Mouse (Mus musculus): Measurements from ENCODE around the gene Mlf2. TPM values are rescaled to one million over a fixed set of nuclear protein-coding genes. Genes with fewer than 3 reads are reported as not detected.

Gene Mlf2
- polyA plus RNA-seq, 1 experiment: 362 TPM

DNA sequence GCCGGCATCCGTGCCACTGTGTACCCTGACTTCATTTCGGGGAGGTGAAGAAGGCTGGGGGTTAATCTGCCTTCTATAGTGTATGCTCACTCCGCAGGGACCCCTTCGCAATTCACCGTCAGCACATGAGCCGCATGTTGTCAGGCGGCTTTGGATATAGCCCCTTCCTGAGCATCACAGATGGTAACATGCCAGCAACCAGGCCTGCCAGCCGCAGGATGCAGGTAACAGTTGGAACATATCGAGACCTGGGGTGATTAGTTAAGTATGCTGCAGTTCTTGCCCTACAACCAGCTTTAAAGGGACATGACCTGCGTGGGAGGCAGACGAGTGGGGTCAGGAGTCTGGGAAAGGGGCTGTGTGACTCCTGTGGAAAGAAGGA lies 1.1 kb downstream of the Mlf2 start:
- peaks cover 47% of the 10 kb centered on the region for H3K36me3 ChIP-seq (replicated peaks; ENCODE audit: low read length)
- no peaks in the 10 kb centered on the region for H3K9me3 ChIP-seq
- H3K27me3 ChIP-seq (replicated peaks): no peaks in the 10 kb centered on the region
- TF ChIP-seq FLI1 (IDR thresholded peaks at IDR 0.05; ENCODE audit: low read length): no peak
- H3K4me3 ChIP-seq (replicated peaks): peak overlapping the region; percentile 97
- H3K4me1 ChIP-seq: peaks cover 36% of the 10 kb centered on the region

DNA sequence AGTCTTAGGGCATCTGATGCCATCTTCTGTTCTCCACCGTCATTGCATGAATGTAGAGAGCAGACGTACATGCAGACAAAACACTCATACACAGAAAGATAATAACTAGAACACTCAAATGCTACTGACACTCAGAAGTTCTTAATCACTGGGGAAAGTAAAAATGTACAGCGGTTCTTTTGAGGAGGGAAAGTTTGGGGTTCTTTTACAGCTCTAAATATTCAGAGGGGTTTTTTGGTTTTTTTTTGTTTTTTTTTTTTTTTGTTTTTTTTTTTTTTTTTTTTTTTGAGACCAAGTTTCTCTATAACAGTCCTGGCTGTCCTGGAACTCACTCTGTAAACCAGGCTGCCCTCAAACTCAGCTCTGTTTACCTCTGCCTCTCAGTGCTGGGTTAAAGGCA lies 1.9 kb downstream of the Mlf2 start:
- H3K4me1 ChIP-seq: peaks cover 36% of the 10 kb centered on the region
- TF ChIP-seq FLI1 (IDR thresholded peaks at IDR 0.05; ENCODE audit: low read length): no peak
- TF ChIP-seq GATA1 (IDR thresholded peaks at IDR 0.05; ENCODE audit: borderline replicate concordance, low read length): no peak
- H3K36me3 ChIP-seq (replicated peaks; ENCODE audit: low read length): peaks cover 55% of the 10 kb centered on the region
- H3K9me3 ChIP-seq: no peaks in the 10 kb centered on the region
- H3K27me3 ChIP-seq (replicated peaks): no peaks in the 10 kb centered on the region
- H3K4me3 ChIP-seq (replicated peaks): no peak overlapping the region

DNA sequence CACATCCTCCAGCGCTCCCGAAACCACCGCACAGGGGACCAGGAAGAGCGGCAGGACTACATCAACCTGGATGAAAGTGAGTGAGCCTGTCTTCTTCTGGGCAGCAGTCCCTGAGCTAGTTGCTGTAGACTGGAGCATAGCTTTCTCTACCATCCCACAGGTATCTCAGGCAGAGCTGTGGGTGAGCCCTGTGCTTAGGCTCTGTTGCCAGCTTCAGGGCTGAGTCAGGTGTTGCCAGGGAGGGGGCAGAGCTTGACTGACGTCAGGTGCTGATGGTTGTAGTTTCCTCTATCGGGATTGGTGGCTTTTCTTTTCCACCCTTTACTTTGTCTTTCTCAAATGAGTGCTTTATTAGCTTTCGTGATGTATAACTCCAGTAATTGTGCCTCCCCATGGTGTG lies 3.5 kb downstream of the Mlf2 start:
- Histone ChIP-seq H3K4me3 (replicated peaks) (no peak overlapping the region), H3K4me1 (peaks cover 36% of the 10 kb centered on the region), H3K36me3 (replicated peaks; ENCODE audit: low read length) (peaks cover 66% of the 10 kb centered on the region), H3K27me3 (replicated peaks) (no peaks in the 10 kb centered on the region), H3K9me3 (no peaks in the 10 kb centered on the region)
- TF ChIP-seq FLI1 (IDR thresholded peaks at IDR 0.05; ENCODE audit: low read length) (no peak), GATA1 (IDR thresholded peaks at IDR 0.05; ENCODE audit: borderline replicate concordance, low read length) (no peak)

DNA sequence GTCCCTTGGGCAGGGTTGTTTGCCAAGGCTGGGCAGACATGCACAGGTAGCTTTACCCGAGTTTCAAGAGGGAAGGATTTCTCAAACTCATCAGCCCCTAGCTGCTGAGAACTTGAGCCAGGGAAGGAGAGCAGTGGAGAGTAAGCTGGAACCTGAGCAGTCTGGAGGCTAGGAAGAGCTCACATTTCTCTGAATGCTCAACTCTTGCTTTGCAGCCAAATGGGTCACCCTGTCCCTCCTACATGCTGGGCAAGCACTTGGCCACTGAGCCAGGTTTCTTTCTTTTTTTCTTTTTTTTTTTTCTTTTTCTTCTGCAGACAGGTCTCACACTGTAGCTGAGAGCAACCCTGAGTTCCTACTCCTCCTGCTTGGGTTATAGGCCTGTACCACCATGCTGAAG lies 5.5 kb downstream of the Mlf2 start:
- Histone ChIP-seq H3K4me1 (peaks cover 29% of the 10 kb centered on the region), H3K4me3 (replicated peaks) (no peak overlapping the region), H3K9me3 (no peaks in the 10 kb centered on the region), H3K36me3 (replicated peaks; ENCODE audit: low read length) (peaks cover 70% of the 10 kb centered on the region), H3K27me3 (replicated peaks) (no peaks in the 10 kb centered on the region)
- TF ChIP-seq GATA1 (IDR thresholded peaks at IDR 0.05; ENCODE audit: borderline replicate concordance, low read length) (no peak), FLI1 (IDR thresholded peaks at IDR 0.05; ENCODE audit: low read length) (no peak)

DNA sequence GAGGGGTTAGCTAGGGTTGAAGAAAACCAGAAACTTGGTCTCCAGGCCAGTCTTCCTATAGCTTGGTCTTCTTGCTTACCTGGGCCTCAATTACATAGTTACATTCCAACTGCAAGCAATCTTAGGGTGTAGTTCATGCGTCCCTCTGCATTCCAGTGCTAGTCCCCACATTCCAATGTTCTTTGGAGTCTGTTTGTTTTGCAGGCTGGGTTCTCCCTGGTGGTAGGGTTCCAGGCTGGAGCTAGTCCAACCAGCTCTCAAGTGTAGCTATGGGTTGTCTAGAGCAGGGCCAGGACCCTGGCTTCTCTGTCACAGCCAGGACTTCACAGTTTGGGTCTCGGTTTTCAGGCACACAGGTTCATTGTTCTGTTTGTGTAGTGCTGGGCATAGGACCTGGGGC lies 6.3 kb downstream of the Mlf2 start:
- H3K27me3 ChIP-seq (replicated peaks): no peaks in the 10 kb centered on the region
- peaks cover 68% of the 10 kb centered on the region for H3K36me3 ChIP-seq (replicated peaks; ENCODE audit: low read length)
- peaks cover 21% of the 10 kb centered on the region for H3K4me1 ChIP-seq
- H3K4me3 ChIP-seq (replicated peaks): no peak overlapping the region
- TF ChIP-seq GATA1 (IDR thresholded peaks at IDR 0.05; ENCODE audit: borderline replicate concordance, low read length): no peak
- TF ChIP-seq FLI1 (IDR thresholded peaks at IDR 0.05; ENCODE audit: low read length): no peak
- no peaks in the 10 kb centered on the region for H3K9me3 ChIP-seq

DNA sequence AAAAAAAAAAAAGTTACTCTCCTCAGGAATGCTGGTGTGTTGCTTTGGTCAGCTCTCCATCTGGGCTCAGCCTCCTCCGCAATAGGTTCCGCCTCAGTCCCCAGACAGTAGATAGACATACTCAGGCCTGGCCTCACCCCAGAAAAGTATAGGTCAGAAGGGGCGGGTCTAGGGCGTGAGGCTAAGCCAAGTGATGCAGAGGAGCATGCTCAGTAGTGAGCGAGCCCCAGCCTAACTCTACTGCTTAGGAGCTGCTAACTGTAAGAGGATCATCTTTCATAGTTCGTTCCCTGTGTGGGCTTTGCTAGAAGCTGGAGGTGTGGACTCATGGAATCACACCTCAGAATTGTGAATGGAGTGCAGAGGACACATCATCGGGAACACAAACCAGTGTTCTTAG lies 7.4 kb downstream of the Mlf2 start:
- peaks cover 2% of the 10 kb centered on the region for H3K27me3 ChIP-seq (replicated peaks)
- no peak overlapping the region for H3K4me3 ChIP-seq (replicated peaks)
- TF ChIP-seq FLI1 (IDR thresholded peaks at IDR 0.05; ENCODE audit: low read length) (no peak), GATA1 (IDR thresholded peaks at IDR 0.05; ENCODE audit: borderline replicate concordance, low read length) (no peak)
- H3K4me1 ChIP-seq: peaks cover 17% of the 10 kb centered on the region
- 0 out of 2 replicates have a peak, but pooled peaks cover 3% of the 10 kb centered on the region for H3K9me3 ChIP-seq
- peaks cover 60% of the 10 kb centered on the region for H3K36me3 ChIP-seq (replicated peaks; ENCODE audit: low read length)

DNA sequence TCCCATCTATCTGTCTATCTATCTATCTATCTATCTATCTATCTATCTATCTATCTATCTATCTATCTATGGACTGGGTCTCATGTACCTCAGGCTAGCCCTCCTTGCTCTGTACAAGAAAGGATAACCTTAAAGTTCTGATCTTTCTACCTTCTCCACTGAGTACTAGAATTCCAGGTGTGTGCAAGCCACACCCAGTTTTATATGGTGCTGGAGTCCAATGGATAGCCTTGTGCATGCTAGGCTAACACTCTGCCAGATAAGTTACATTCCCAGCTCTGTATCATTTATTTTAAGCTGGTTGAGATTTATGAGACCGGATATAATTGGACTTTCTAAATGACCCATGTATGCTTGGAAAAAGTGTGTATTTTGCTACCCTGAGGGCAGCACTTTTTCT lies 10.5 kb downstream of the Mlf2 start:
- peaks cover 29% of the 10 kb centered on the region for H3K36me3 ChIP-seq (replicated peaks; ENCODE audit: low read length)
- peaks cover 3% of the 10 kb centered on the region; the same call in 1 of the 2 replicates for H3K4me1 ChIP-seq
- H3K9me3 ChIP-seq: 0 out of 2 replicates have a peak, but pooled peaks cover 3% of the 10 kb centered on the region
- H3K4me3 ChIP-seq (replicated peaks): no peak overlapping the region
- H3K27me3 ChIP-seq (replicated peaks): peaks cover 2% of the 10 kb centered on the region
- no peak for TF ChIP-seq GATA1 (IDR thresholded peaks at IDR 0.05; ENCODE audit: borderline replicate concordance, low read length)
- TF ChIP-seq FLI1 (IDR thresholded peaks at IDR 0.05; ENCODE audit: low read length): no peak

DNA sequence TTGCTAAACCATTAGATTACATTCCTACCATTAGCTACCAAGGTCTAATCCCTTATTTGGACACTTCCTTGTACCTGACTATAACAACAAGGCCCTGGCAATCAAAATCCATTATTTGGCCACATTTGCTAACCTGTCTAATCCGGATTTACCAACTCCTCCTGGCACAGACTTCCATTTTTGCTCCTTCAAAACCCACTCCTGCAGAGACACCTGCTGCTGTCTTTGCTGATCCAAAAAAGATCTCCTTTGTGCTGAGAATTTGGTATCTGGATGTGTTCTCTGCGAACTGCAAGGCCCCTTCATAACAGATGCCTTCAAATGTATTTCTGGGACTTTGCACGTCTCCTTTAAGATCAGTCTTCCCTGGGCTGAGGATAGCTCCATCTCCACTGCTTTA lies 12.3 kb downstream of the Mlf2 start:
- Histone ChIP-seq H3K4me3 (replicated peaks) (no peak overlapping the region), H3K27me3 (replicated peaks) (peaks cover 2% of the 10 kb centered on the region), H3K9me3 (0 out of 2 replicates have a peak, but pooled peaks cover 3% of the 10 kb centered on the region), H3K36me3 (replicated peaks; ENCODE audit: low read length) (peaks cover 11% of the 10 kb centered on the region), H3K4me1 (peaks cover 3% of the 10 kb centered on the region; the same call in 1 of the 2 replicates)
- no peak for TF ChIP-seq FLI1 (IDR thresholded peaks at IDR 0.05; ENCODE audit: low read length)

DNA sequence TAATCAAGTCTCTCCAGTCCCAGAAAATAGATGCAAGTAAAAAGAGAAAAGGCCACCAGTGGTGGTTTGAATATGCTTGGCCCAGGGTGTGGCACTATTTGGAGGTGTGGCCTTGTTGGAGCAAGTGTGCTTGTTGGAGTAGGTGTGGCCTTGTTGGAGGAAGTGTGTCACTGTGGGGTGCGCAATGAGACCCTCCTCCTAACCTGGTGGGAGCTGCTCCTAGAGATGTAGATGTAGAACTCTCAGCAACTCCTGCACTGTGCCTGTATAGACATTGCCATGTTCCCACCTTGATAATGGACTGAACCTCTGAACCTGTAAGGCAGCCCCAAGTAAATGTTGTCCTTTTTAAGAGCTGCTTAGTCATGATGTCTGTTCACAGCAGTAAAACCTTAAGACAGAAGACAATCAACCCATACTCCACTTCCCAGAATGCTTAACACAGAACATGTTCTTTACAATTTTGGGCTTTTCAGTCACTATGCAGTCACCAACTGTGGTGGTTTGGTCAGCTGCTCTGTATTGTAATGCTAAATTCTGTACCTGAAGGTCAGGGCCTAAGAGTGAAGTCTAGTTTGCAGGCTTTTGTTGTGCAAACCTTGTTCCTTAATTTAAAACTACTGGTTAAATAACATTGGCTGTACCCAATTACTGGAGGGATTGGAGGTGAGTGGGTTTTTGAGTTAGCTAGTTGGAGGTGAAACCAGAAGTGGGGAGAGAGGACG lies 23.0 kb downstream of the Mlf2 start:
- H3K4me1 ChIP-seq: peaks cover 10% of the 10 kb centered on the region
- peaks cover 66% of the 10 kb centered on the region for H3K36me3 ChIP-seq (replicated peaks; ENCODE audit: low read length)
- no peaks in the 10 kb centered on the region for H3K27me3 ChIP-seq (replicated peaks)
- TF ChIP-seq FLI1 (IDR thresholded peaks at IDR 0.05; ENCODE audit: low read length): no peak
- no peak for TF ChIP-seq GATA1 (IDR thresholded peaks at IDR 0.05; ENCODE audit: borderline replicate concordance, low read length)
- peaks cover 30% of the 10 kb centered on the region for H3K9me3 ChIP-seq
- H3K4me3 ChIP-seq (replicated peaks): no peak overlapping the region

DNA sequence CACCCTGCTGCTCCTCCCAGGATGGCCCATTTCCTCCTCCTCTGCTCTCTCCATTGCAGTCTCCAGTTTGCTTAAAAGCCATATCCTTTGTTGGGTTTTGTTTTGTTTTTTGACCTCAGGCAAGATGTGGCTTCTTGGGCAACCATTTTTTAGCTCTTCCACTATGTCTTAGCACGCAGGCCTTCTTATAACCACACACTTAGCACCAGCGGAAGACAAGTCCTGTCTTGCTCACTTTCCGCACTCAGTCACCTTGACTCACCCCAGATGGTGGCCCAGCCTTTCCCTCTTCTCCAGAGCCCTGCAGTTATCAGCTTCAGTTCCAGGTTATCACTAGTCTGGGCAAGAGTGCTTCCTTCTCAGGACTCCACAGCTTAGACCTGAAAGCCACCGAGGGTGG lies 24.0 kb downstream of the Mlf2 start:
- peaks cover 30% of the 10 kb centered on the region for H3K9me3 ChIP-seq
- peaks cover 77% of the 10 kb centered on the region for H3K36me3 ChIP-seq (replicated peaks; ENCODE audit: low read length)
- H3K27me3 ChIP-seq (replicated peaks): no peaks in the 10 kb centered on the region
- TF ChIP-seq GATA1 (IDR thresholded peaks at IDR 0.05; ENCODE audit: borderline replicate concordance, low read length): no peak
- no peak for TF ChIP-seq FLI1 (IDR thresholded peaks at IDR 0.05; ENCODE audit: low read length)
- peaks cover 12% of the 10 kb centered on the region for H3K4me1 ChIP-seq
- no peak overlapping the region for H3K4me3 ChIP-seq (replicated peaks)
